Mouse (Mus musculus): ENCODE measurements around the gene Faah.

Faah gene

DNA sequence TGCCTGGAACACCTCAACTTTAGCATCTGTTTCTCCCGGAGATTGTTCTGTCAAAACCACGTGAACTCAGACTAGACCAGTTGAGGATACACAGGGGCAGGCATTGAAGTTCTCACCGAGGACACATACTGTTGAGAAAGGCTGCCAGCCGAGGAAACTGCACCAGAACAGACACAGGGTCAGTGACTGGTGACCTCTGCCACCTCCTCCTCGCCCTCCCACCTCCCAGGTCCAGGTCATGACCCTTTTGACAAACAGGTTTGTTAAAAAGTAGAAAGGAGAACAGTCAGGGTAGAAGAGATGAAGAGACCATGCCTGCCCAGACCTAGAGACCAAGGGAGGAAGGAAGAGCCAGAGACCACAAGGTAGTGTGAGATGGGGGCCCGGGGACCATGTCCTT lies 17.1 kb downstream of the Faah start:
- no peak for DNase-seq

DNA sequence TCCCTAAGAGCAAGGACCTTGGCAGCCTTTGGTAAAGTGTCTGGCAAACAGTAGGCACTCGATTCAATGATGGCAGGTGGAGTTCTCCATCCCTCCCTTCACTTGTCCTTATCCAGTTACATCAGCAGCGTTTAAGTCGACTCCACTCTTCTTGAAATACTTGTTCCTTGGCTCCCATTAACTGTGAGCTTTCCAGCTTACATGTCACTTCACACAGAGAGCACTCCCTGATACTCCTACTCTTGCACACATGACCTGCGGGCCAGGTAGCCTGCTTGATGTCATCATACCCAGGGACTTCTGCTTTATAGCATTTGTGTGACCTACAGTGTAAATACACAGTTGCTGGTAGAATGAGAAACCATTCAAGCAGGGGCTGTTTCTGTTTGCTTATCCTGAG lies 21.0 kb downstream of the Faah start:
- no peak for DNase-seq

DNA sequence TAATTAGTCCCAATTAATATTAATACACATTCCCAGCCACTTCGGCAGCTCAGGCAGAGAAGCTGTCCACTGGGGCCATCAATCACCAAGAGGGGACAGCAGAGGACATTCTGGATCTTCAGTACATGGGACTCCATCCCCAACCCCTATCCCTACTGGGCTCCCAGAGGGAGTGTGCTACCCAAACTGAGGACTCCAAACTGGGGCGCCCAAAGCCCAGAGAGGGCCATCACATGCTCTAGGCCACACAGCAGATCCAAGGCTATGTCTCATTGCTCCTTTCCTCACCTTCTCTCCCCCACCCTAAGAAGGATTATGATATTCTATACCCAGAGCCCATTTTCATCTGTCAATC lies 22.4 kb downstream of the Faah start:
- DNase-seq = no peak

DNA sequence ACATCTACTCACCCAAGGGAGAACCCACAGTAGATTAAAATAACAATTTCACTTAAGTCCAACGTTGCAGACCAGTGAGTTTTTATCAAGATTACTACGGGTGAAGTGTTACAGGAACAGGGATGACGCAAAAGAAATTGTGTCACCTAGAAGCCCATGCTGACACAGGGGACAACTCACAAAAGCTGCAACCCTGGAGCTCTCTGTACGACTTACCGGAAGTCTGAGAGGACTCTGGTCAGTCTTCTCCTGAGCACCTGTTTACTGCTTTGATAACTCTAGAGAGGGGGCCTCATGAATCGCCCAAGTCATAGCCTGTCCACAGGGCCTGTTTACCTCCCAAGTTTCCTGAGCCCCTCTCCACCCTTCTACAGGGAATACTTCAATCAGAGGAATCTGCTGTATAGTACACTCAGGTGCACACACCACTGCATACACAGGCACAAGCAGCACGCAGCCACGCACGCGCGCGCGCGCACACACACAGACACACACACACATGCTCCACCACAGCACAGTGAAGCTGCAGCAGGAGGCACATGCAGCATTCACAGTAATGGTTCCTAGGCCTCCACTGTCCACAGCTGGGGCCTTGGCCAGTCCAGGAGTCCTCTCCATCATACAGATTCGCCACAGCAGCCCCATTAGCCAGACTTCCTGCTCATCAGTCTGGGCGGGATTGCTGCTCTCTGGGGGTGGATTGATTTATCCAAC lies 22.9 kb downstream of the Faah start:
- DNase-seq = no peak

DNA sequence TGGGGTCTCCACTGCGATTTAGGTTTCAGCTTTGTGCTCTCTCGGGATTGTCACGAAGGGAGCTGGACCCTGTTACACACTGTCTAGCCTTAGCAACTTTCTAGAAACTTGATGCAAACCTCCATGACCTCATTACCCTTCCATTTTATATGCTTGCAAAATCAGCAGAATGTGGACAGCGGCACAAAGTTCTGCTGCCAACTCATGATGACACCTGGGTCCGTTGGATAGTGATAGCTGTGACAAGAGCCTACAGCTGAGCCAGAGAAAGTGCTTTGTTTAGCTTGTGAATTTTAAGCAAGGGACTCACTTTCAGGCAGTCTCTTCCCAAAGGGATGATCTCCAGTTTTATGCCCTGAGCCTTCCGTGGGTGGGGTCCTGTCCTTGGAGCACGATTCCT lies 28.3 kb downstream of the Faah start:
- DNase-seq = no peak

DNA sequence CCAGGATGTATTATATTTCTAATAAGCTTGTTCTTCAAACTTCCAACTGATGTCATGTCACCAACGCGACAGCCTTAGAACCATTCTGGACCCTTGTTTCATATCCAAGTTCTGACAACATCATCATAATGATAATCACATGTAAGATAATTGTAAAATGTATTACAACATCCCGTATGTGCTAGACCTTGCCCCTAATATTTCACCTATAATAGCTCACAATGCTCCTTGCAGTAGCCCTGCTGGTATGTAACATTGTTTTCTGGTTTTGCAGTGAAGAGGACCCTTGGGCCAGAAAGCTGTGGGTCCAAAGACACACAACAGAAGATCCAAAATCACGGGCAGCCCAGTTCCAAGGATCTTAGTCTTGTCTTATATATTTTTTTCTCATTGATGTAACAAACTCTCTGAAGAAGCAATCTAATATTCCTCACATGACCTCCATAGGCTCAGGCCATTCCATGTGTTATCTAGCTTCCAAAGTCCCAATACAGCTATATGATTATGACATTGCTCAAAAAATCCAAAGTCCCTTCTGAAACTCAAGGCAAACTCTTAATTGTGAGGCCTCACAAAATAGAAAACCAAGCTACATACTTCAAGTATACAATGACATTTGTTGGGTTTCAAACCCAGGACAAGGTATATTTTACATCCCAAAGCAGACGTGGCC lies 29.7 kb downstream of the Faah start:
- no peak for DNase-seq

DNA sequence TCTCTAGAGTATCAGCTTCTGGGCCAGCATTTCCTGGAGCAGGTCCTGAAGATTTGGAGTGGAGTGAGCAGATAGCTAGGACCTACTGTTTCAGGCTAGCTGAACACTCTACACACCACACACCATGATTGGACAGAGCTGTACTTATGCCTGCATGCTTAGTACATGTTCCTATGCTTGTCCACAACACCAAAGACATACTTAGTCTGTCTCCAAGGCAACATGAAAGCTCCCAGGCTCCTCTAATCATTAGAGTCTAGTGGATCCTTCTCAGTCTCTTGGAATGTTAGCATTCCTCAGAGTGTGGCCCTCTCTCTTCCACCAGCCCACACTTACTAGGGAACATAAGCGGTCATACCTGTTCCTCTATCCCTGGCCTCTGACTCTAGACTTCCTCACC lies 30.3 kb downstream of the Faah start:
- DNase-seq = no peak

DNA sequence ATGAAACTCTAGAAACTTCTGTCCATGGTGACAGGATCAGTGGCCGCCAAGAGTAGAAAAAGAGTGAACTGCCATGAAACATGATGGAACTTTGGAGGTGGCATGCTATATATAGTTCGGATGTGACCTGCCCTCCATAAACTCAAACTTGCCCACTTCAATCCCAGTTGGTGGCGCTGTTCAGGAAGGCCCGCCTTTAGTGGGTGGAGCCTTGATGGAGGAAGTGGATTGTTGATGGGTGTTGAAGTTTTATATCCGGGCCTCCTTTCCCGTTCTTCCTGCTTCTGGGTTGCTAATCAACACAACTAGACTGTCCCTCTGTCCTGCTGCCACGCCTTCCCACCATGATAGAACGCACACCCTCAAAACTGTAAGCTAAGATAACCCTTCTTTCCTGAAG lies 32.8 kb downstream of the Faah start:
- peak; percentile 8 for DNase-seq

DNA sequence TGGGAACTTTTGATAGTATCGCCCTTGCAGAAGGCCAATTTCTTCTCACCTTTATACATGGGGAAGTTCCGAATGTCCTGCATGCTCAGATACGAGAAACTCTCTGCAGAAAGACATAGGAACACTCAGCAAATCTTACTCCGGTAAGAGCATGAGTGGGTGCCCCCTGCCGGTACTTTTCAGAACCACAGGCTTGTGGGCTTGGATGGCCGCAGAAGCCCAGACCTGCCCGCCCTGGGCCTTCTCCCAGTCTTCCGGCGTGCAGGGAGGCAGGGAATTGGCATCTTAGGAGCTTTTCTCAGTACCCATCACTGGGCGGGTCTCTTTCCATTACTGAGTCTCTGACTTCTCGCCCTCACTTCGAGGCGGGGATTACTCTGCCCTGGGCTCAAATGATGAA lies 33.6 kb downstream of the Faah start:
- peak; percentile 87 for DNase-seq

DNA sequence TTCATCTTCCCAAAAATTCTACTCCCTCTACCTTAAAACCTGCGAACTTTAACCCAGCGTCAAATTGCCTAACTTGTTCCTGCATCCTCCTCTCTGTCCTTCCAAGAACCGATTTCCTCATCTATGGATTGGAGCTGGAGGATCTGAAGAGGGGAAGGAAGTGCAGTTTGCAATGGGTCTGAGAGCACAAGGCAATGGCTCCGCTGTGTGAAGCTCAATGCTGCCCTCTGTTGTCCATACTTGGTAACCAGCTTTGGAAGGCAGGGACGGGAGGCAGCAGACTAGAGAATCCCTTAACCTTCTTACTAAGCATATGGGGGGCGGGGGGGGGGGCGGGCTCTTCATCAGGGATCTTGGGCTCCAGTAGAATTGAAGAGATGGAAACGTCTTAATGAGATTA lies 37.0 kb downstream of the Faah start:
- peak; percentile 74 for DNase-seq

DNA sequence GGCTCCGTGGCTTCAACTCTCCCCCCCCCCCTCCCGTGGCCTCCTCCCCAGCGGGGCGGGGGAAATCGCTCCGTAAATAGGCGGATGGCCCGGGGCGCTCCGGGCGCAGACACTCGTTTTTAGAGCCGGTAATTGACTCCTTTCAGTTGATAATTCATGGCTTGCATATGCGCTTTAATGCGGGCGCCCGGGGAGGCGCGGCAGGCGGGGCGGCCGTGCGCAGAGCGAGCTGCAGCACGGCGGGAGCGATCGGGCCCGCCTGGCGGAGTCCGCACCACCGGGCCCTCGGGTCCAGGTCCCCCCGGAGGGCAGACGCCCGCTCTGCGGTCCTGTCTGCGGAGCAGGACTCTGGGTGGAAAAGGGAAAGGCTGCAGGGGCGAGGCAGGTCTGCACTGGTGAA lies 38.3 kb downstream of the Faah start:
- DNase-seq = no peak

DNA sequence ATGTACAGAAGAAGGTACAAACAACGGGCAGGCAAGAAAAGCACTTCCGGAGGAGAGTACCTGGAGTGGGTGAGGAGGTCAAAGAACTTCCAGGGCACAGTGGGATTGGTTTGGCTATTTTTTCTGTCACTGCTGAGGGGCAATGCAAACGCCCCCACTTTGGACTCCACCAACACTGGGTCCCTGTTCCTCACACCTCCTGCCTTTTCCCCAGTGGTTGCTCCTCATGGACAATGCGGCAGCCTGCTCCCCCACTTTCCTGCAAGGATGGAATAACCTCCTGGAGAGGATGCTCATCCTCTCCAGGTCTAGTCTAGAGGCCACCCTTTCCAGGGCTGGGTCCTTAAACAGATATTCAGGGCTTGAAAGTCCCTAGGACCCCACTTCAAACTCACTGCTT lies 38.8 kb downstream of the Faah start:
- no peak for DNase-seq

DNA sequence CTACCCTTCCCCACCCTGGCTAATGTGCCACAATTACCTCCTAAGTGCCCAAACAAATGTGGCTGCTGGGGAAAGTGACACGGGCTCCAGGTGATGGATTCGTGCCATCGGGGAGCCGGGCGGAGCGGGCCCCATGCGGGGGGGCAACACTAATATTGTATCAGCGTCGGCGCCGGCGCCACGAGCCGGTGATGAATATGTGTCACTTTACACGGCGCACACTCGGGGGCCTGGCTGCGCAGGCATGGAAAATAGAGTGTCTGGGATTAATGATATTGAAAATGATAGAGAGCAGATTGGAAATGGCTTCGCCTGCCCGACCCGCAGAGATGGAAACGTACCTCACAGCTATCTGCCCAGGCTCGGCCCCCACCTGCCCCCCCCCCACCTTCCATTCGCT lies 45.2 kb downstream of the Faah start:
- DNase-seq = no peak

DNA sequence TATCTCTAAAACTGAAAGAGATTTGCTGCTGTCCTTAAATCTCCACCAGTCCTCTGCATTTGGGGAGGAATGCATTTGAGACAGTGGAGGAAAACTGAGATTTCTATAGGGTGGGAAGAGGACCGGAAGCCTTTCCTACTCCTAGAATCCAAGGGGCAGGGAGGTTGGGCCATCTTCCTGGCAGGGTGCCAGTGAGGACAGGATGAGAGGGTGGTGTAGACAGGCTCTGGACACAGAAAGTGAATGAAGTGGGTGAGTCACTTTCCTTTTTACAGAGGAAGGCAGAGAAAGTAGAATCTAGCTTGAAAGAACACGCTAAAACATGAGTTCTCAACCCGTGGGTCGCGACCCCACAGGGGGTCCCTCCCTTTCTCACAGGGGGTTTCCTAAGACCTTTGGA lies 53.3 kb downstream of the Faah start:
- DNase-seq = peak; percentile 13

DNA sequence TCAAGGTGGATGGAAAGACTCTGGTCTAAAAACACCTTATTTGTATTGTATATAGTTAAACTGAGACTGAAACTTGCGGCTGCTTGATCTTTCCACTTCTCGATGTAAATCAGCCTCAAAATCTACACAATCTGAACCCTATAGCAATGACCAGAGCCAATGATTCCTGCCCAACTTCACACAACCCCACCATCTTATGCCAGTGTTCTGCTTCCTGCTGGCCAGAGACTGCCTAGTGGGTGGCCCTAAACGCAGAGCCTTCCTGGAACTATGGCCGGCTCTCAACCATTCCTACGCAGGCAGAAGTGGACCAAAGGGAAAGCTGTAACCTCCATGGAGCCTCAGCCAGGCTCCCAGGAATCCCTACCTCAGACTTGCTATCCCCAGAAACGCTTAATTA lies 54.0 kb downstream of the Faah start:
- no peak for DNase-seq

DNA sequence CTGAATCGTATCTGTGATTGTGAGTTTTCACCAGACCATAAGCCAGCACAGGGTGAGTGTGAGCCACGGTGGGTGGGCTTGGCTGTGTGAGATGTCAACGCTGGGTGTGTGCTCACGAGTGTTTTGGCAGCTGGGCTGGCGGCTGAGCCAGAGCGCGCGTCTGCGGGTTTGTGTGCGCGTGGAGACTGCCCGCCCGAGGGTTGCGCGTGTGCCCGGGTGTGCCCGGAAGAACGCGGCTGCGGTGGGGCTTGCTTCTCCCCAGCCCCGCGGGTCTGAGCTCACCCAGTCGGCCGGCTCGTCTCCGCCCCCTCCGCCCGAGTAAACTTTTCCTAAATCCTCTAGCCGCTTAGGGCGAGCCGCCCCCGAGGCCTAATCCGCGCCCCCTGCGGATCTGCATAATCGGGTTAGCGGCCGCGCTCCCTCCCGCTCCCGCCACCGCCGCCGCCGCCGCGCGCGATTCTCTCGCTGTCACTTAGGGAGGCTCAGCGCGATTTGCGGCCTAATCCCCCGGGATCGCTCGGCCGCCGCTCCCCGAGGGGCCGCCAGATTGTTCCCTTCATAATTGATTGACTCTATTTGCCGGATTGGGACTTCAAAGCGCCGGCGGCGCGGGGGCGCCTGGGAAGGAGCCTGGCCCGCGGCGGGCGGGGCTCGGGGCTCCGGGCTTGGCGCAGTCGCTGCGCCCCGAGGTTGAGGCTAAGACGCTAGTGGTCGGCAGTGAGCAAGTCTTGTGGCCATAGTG lies 54.9 kb downstream of the Faah start:
- DNase-seq = peak; percentile 61

DNA sequence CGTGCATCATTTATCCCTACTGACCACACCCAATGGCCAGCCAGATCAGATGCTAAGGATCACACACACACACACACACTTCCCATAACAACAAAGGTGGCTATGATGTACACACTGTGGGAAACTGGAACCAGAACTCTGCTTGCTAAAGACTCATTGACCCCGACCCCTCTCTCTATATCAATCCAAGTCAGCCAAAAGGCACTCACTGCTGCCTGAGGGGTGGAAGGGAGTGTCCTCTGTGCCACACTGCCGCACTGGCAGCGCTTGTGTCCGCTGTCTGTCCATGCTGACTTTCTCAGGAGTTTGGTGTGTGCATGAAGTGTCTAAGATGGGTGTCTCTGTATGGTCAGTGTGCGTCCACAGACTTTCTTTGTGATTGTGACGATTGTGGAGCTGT lies 55.7 kb downstream of the Faah start:
- DNase-seq = no peak

DNA sequence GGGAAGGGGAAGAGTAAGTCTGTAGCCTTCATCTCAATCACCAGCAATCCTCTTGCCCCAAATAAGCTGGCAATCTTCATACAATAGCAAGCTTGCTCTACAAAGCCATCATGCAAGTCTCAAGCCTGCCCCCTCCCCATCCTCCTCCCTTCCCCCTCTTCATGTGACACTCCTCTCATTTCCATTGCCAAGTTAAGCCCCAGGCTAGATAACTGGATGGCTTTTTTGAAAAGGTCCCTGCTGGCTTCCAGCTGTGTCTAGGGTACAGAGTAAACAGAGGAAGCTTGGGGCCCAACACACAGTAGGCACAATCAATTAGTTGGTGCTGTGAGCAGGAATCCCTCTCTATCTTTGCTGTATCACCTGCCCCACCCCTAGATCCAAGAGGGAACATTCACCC lies 58.2 kb downstream of the Faah start:
- no peak for DNase-seq

DNA sequence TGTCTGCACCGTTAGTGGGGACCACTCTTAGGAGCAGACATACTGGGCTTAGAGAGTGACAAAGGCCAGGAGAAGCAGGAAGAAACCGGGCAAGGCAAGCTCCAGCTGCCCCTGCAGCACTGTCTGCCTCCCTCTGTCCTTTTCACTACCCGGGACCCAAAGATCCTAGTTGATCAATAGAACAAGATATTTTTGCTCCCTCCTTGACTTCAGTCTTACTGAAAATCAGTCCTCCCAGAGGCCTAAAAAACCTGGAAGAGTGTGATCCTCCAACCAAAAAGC lies 62.3 kb downstream of the Faah start:
- DNase-seq = no peak

DNA sequence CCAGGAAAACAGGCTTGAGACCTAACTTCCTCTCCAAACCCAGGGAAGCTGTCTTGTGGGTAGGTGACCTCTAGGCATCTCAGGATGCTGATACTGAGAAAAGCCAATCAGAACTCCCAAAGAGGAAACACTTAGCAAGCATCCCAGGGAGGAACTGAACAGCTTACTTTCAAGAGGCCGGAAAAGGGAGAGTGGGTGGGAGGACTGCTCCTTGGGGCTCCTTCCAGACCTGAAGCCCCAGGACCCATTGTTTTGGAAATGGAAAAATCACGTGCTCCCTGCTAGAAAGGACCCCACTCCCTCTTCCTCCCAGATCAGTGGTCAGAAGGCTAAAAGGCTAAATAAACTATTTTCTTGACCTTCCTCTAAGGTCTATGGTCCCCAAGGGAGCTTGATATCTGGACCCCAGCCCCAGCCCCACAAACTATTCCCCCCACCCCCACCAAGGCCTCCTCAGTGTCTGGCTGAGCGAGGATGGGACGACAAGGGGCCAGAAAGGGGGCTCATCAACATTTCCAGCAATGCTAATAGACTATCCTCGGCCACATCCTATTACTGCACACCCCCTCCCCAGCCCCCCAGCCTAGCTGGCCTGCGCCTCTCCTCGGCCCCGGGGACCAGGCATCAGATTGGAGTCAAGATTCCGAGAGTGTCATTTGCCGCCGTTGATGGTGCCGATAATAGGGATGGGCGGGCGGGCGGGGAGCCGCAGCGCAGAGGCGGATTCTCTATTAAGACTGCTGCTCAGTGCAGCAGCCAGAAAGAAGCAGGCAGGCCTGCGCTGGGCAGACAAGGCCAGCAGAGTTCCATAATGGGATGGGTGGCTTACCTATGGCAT lies 62.9 kb downstream of the Faah start:
- DNase-seq = no peak

DNA sequence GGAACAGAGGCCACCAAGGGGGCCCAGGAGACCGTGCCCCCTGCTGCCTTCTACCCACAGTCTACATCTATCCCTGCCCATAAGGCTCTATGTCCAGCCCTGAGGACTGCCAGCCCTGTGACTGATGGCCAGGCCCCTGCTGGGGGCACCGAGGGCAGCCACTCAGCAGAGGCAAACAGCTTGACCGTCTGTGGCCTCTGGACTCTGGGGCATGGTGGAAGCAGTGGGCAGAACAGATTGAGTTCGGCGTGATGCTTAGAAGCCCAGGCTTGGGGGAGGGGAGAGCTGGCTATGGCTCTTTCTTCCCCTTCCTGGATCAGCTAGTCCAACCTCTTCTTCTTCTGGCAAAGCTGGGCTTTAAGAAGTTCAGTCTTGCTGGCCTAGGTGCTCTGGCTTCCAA lies 64.2 kb downstream of the Faah start:
- peak; percentile 46 for DNase-seq

DNA sequence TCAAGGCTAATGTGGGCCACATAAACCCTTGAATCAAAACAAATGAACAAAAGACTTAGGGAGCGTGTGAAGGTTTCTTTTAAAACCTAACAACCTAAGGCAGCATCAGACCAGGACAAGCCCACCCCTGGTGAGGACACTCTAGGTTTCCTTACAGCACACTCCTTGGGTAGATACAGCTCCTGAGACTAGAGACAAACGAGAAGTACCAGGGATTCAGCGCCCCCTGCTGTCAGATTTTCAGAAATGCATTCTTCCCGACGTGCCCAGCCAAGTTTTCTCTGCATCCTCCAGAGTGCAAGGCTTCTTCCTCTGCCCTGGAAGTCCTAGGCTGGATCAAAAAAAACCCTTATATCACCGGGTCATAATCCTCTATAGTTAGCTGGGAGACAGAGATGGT lies 65.0 kb downstream of the Faah start:
- peak; percentile 54 for DNase-seq

DNA sequence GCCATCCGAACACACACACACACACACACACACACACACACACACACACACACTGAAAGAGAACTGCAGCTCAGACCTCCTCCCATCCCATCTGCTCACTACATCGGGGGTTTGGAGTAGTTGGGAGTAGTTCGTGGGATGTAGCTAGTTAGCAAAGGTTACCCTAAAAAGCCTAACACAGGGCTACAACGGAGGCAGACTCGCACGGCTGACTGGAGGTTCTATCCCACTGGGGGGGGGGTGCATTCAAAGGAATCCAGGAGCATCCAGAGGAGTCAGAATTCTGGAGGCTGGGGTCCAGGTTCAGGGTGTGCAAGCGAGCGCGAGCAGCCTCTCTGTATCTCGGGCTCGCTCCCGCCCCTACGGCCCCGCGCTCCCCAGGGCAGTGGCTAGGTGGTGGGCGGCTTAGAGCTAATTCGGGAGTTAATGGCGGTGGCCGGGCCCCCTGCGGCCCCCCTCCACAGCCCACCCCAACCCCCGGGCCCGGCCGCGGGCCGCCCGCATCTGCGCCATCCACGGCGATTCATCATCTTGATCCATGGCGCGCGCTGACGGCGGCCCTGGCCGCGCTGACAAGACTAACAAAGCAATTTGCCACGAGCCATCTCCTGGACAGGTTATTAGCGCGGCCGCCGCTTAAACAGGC lies 73.9 kb downstream of the Faah start:
- no peak for DNase-seq

Measured in kidney, postnatal 14 days (tissue).